Mouse (Mus musculus): ENCODE results near the gene Auh. TPM values are rescaled to one million over a fixed set of nuclear protein-coding genes. Genes with fewer than 3 reads are reported as not detected.

Gene Auh
- polyA plus RNA-seq, 1 experiment = 81.6 TPM

- H3K4me3 ChIP-seq (ENCODE audit: insufficient read depth, low read length) = no peak overlapping the region
- TF ChIP-seq CTCF (IDR thresholded peaks at IDR 0.05; ENCODE audit: extremely low read depth, insufficient read depth, low read length) = no peak
- H3K4me1 ChIP-seq (ENCODE audit: control insufficient read depth, insufficient read depth, low read length) = peaks cover 4% of the 10 kb centered on the region; the same call in 1 of the 2 replicates
- no peak overlapping the region for H3K27ac ChIP-seq (ENCODE audit: insufficient read depth, low read length)
Observed at GRCm38 (mm10) chr13:52874338-52874737, 55.1 kb downstream of the Auh start.

GRCm38 (mm10) chr13:52873923-52874322 is 55.6 kb downstream of the Auh start:
- H3K4me3 ChIP-seq (ENCODE audit: insufficient read depth, low read length) = no peak overlapping the region
- peaks cover 4% of the 10 kb centered on the region; the same call in 1 of the 2 replicates for H3K4me1 ChIP-seq (ENCODE audit: control insufficient read depth, insufficient read depth, low read length)
- H3K27ac ChIP-seq (ENCODE audit: insufficient read depth, low read length) = no peak overlapping the region
- TF ChIP-seq CTCF (IDR thresholded peaks at IDR 0.05; ENCODE audit: extremely low read depth, insufficient read depth, low read length) (no peak), POLR2A (IDR thresholded peaks at IDR 0.05; ENCODE audit: extremely low read depth, insufficient read depth, low read length) (no peak)

GRCm38 (mm10) chr13:52866005-52866792 is 63.3 kb downstream of the Auh start:
- Histone ChIP-seq H3K27ac (ENCODE audit: insufficient read depth, low read length) (no peak overlapping the region), H3K4me1 (ENCODE audit: control insufficient read depth, insufficient read depth, low read length) (peaks cover 5% of the 10 kb centered on the region), H3K4me3 (ENCODE audit: insufficient read depth, low read length) (no peak overlapping the region)
- TF ChIP-seq POLR2A (IDR thresholded peaks at IDR 0.05; ENCODE audit: extremely low read depth, insufficient read depth, low read length) (no peak), CTCF (IDR thresholded peaks at IDR 0.05; ENCODE audit: extremely low read depth, insufficient read depth, low read length) (no peak)

GRCm38 (mm10) chr13:52863436-52863835 is 66.0 kb downstream of the Auh start:
- TF ChIP-seq CTCF (IDR thresholded peaks at IDR 0.05; ENCODE audit: extremely low read depth, insufficient read depth, low read length) = no peak
- TF ChIP-seq POLR2A (IDR thresholded peaks at IDR 0.05; ENCODE audit: extremely low read depth, insufficient read depth, low read length) = no peak
- no peak overlapping the region for H3K4me3 ChIP-seq (ENCODE audit: insufficient read depth, low read length)
- no peak overlapping the region for H3K27ac ChIP-seq (ENCODE audit: insufficient read depth, low read length)
- H3K4me1 ChIP-seq (ENCODE audit: control insufficient read depth, insufficient read depth, low read length) = peaks cover 7% of the 10 kb centered on the region

- no peak overlapping the region for H3K4me3 ChIP-seq (ENCODE audit: insufficient read depth, low read length)
- H3K27ac ChIP-seq (ENCODE audit: insufficient read depth, low read length) = no peak overlapping the region
- TF ChIP-seq CTCF (IDR thresholded peaks at IDR 0.05; ENCODE audit: extremely low read depth, insufficient read depth, low read length) = no peak
- peaks cover 4% of the 10 kb centered on the region for H3K4me1 ChIP-seq (ENCODE audit: control insufficient read depth, insufficient read depth, low read length)
Observed at GRCm38 (mm10) chr13:52860006-52860685, 69.3 kb downstream of the Auh start.

GRCm38 (mm10) chr13:52859065-52859820 is 70.2 kb downstream of the Auh start:
- H3K4me3 ChIP-seq (ENCODE audit: insufficient read depth, low read length) = no peak overlapping the region
- H3K27ac ChIP-seq (ENCODE audit: insufficient read depth, low read length) = no peak overlapping the region
- peaks cover 4% of the 10 kb centered on the region for H3K4me1 ChIP-seq (ENCODE audit: control insufficient read depth, insufficient read depth, low read length)
- no peak for TF ChIP-seq POLR2A (IDR thresholded peaks at IDR 0.05; ENCODE audit: extremely low read depth, insufficient read depth, low read length)
- TF ChIP-seq CTCF (IDR thresholded peaks at IDR 0.05; ENCODE audit: extremely low read depth, insufficient read depth, low read length) = no peak

GRCm38 (mm10) chr13:52858373-52858772 is 71.1 kb downstream of the Auh start:
- Histone ChIP-seq H3K4me1 (ENCODE audit: control insufficient read depth, insufficient read depth, low read length) (peaks cover 2% of the 10 kb centered on the region), H3K4me3 (ENCODE audit: insufficient read depth, low read length) (no peak overlapping the region), H3K27ac (ENCODE audit: insufficient read depth, low read length) (no peak overlapping the region)
- TF ChIP-seq CTCF (IDR thresholded peaks at IDR 0.05; ENCODE audit: extremely low read depth, insufficient read depth, low read length) = no peak
- TF ChIP-seq POLR2A (IDR thresholded peaks at IDR 0.05; ENCODE audit: extremely low read depth, insufficient read depth, low read length) = no peak

GRCm38 (mm10) chr13:52857781-52858180 is 71.7 kb downstream of the Auh start:
- TF ChIP-seq POLR2A (IDR thresholded peaks at IDR 0.05; ENCODE audit: extremely low read depth, insufficient read depth, low read length) (no peak), CTCF (IDR thresholded peaks at IDR 0.05; ENCODE audit: extremely low read depth, insufficient read depth, low read length) (no peak)
- Histone ChIP-seq H3K4me1 (ENCODE audit: control insufficient read depth, insufficient read depth, low read length) (peaks cover 2% of the 10 kb centered on the region), H3K27ac (ENCODE audit: insufficient read depth, low read length) (no peak overlapping the region), H3K4me3 (ENCODE audit: insufficient read depth, low read length) (no peak overlapping the region)

- Histone ChIP-seq H3K27ac (ENCODE audit: insufficient read depth, low read length) (no peak overlapping the region), H3K4me3 (ENCODE audit: insufficient read depth, low read length) (no peak overlapping the region), H3K4me1 (ENCODE audit: control insufficient read depth, insufficient read depth, low read length) (no peaks in the 10 kb centered on the region)
- TF ChIP-seq POLR2A (IDR thresholded peaks at IDR 0.05; ENCODE audit: extremely low read depth, insufficient read depth, low read length) (no peak), CTCF (IDR thresholded peaks at IDR 0.05; ENCODE audit: extremely low read depth, insufficient read depth, low read length) (no peak)
Observed at GRCm38 (mm10) chr13:52853536-52853935, 75.9 kb downstream of the Auh start.
